Mouse (Mus musculus) hindbrain, embryonic 16.5 days (tissue): Measurements from ENCODE around the gene Plekhg3. TPM values are rescaled to one million over a fixed set of nuclear protein-coding genes. Genes with fewer than 3 reads are reported as not detected.

Experiments
- ATAC-seq: fragments of 200-750 bp; cut with Nextera tagmentation; 2 replicates; pipeline ENCODE4 v1.8.0; 2017; ENCODE audit warnings: moderate TSS enrichment, moderate library complexity
- H3K27ac ChIP-seq: fragments of 300-500 bp; sonication (generic); 2 replicates; pipeline ENCODE4 v1.5.1; 2014; ENCODE audit warnings: low read depth, mild to moderate bottlenecking, control low read depth, low read length, moderate library complexity
- H3K27me3 ChIP-seq: fragments of 300-500 bp; sonication (generic); replicated peaks from 2 replicates; pipeline ENCODE4 v1.6.1; 2014; ENCODE audit warnings: low read length; ENCODE audit not compliant: control insufficient read depth, insufficient read depth
- H3K36me3 ChIP-seq: fragments of 300-500 bp; sonication (generic); 2 replicates; pipeline ENCODE4 v1.6.1; 2014; ENCODE audit warnings: mild to moderate bottlenecking, low read length, moderate library complexity, mixed read lengths; ENCODE audit not compliant: control insufficient read depth, insufficient read depth
- H3K4me1 ChIP-seq: fragments of 300-500 bp; sonication (generic); 2 replicates; pipeline ENCODE4 v1.6.1; 2014; ENCODE audit warnings: low read depth, low read length; ENCODE audit not compliant: control insufficient read depth, insufficient read depth
- H3K4me2 ChIP-seq: fragments of 300-500 bp; sonication (generic); 2 replicates; pipeline ENCODE4 v1.6.1; 2014; ENCODE audit warnings: mild to moderate bottlenecking, low read length, control low read depth, moderate library complexity
- H3K4me3 ChIP-seq: fragments of 300-500 bp; sonication (generic); 2 replicates; pipeline ENCODE4 v1.5.1; 2014; ENCODE audit warnings: mild to moderate bottlenecking, low read length, control low read depth, moderate library complexity
- H3K9ac ChIP-seq: fragments of 300-500 bp; sonication (generic); 2 replicates; pipeline ENCODE4 v1.6.1; 2014; ENCODE audit warnings: low read depth, mild to moderate bottlenecking, control low read depth, low read length, moderate library complexity
- H3K9me3 ChIP-seq: fragments of 300-500 bp; sonication (generic); 2 replicates; pipeline ENCODE4 v1.6.1; 2014; ENCODE audit warnings: mild to moderate bottlenecking, low read length, moderate library complexity; ENCODE audit not compliant: control insufficient read depth
- WGBS: fragments of 180-500 bp; shearing (Covaris S2); extraction: QIAGEN DNeasy Blood & Tissue Kit; methylation state at CpG from one replicate; pipeline ENCODE4 v1.1.7; 2014; 5-methylcytosine and 5-hydroxymethylcytosine counted together
- polyA plus RNA-seq: library from polyadenylated mRNA; unstranded; fragments of >200 nt; fragmentation: Nextera tagmentation; extraction: Ambion mirVana; gene quantifications from 2 replicates; pipeline ENCODE4 v1.2.1, GENCODE M21; 2015

Gene Plekhg3
- polyA plus RNA-seq, 1 experiment from 2014 or later: 1.7 TPM

- no peaks in the 10 kb centered on the region for H3K4me1 ChIP-seq
- no peak overlapping the region for H3K9ac ChIP-seq
- no peak overlapping the region for H3K4me2 ChIP-seq
- H3K36me3 ChIP-seq: no peaks in the 10 kb centered on the region
- no peak for ATAC-seq
- 89% methylated on average over 10 of the region's 10 CpGs for WGBS
- no peak overlapping the region for H3K27ac ChIP-seq
- H3K27me3 ChIP-seq: no peaks in the 10 kb centered on the region
- no peaks in the 10 kb centered on the region for H3K9me3 ChIP-seq
- H3K4me3 ChIP-seq: no peak overlapping the region
Observed at GRCm38 (mm10) chr12:76566284-76566683, 35.6 kb downstream of the Plekhg3 start.

DNA sequence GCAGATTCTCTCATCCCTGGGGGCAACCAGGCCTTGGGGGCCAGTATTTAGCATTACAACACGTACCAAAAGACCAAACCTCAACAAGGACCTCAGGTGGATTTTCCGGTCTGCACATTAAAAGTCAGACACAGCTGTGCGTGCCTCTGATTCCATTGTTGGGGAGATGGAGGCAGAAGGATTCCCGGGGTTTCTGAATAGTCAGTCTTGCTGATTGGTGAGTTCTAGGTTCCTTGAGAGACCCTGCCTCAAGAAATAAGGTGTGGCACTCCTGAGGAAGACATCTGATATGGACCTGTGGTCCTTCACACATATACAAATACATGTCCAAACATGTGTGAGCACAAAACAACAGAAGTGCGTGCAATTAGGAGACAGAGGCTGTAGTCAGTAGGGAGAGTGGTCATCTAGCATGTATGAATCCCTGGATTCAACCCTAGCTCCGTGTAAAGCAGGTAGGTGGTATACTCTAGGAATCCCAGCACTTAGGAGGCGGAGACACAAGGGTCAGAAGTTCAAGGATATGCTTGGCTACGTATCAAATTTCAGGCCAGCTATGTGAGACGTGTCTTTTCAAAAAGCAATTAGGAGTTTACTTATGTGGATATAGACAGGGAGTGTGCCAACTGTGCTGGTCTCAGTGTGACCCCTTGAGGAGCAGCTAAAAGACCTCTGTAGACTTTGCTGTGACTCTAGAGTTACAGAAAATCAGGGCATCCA lies 39.7 kb downstream of the Plekhg3 start:
- H3K36me3 ChIP-seq: no peaks in the 10 kb centered on the region
- H3K27ac ChIP-seq: no peak overlapping the region
- no peaks in the 10 kb centered on the region; the same call in 1 of the 2 replicates for H3K4me1 ChIP-seq
- no peak overlapping the region for H3K4me3 ChIP-seq
- 74% methylated on average over 9 of the region's 9 CpGs for WGBS
- H3K27me3 ChIP-seq: no peaks in the 10 kb centered on the region
- no peak overlapping the region for H3K4me2 ChIP-seq
- no peak overlapping the region for H3K9ac ChIP-seq
- H3K9me3 ChIP-seq: no peaks in the 10 kb centered on the region
- ATAC-seq: no peak

DNA sequence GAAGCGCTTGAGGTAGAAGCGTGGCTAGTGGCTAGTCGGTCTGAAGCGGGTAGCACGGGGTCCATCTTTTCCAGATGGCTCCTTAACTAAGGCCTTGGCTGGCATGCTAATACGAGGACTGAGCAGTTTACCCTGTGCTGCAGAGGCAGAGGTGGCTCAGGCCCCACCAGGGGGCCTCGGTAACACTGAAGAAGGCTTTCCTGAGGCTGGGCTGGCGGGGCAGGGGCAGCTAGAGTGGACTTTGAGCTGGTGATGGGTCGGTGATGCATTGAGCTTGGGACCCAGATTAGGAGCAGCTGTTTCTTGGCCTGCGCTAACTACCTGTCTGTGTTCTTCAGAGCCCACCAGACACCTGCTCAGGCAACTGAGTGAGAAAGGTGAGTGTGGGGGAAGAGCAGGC lies 40.6 kb downstream of the Plekhg3 start:
- Histone ChIP-seq H3K4me1 (no peaks in the 10 kb centered on the region; the same call in 1 of the 2 replicates), H3K4me3 (no peak overlapping the region), H3K9me3 (no peaks in the 10 kb centered on the region), H3K9ac (no peak overlapping the region), H3K36me3 (no peaks in the 10 kb centered on the region), H3K27me3 (no peaks in the 10 kb centered on the region), H3K4me2 (no peak overlapping the region), H3K27ac (no peak overlapping the region)
- no peak for ATAC-seq
- WGBS: 74% methylated on average over 10 of the region's 10 CpGs

DNA sequence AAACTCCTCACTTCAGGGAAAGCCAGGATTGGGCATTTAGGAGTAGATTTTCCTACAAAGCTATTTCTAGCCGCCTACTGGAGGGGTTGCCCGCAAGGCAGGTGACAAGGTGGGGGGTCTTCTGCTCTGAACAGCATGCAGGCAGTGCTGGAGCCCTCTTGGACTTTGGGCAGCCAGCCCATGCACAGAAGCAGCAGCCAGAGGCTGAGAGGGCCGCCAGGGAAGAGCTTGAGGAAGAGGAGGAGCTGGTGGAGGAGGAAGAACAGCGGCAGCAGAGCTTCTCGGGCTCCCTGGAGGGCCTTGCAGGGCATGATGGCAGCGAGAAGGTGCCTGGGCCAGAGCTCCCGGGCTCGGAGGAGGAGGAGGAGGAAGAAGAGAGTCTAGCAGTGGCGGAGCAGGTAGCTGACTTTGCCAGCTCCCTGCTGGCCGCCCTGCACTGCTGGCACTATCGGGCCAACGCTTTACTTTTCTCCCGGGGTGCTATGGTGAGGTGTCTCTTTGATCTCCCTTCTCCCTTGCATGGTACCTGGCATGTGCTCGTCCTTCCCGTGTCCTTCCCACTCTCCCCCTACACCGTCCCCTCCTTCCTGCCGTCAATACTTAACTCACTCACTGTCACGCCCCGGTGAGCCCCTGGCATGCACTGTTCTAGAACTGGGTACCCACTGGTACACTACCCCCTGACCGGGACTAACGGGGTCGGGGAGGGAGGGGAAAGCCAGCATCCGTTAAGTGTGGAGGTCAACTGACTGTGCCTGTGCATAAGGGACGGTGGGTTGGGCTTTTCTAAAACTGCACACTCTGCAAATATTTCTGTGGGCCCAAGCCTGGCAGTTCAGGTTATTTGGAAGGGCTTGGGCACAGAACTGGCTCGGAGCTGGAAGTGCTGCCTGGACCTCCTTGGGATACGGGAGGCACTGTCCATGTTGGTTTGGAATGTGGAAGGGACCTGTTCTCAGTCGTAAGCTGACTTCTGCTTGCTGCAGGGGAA lies 41.9 kb downstream of the Plekhg3 start:
- Histone ChIP-seq H3K4me2 (no peak overlapping the region), H3K27me3 (no peaks in the 10 kb centered on the region), H3K27ac (no peak overlapping the region), H3K4me3 (no peak overlapping the region), H3K4me1 (no peaks in the 10 kb centered on the region; the same call in 1 of the 2 replicates), H3K9me3 (no peaks in the 10 kb centered on the region), H3K36me3 (no peaks in the 10 kb centered on the region), H3K9ac (no peak overlapping the region)
- WGBS: 65% methylated on average over 25 of the region's 27 CpGs
- no peak for ATAC-seq

- no peak overlapping the region for H3K9ac ChIP-seq
- no peak for ATAC-seq
- H3K27me3 ChIP-seq: no peaks in the 10 kb centered on the region
- no peak overlapping the region for H3K4me3 ChIP-seq
- H3K27ac ChIP-seq: no peak overlapping the region
- H3K36me3 ChIP-seq: no peaks in the 10 kb centered on the region
- WGBS: 94% methylated on average over 6 of the region's 6 CpGs
- H3K9me3 ChIP-seq: no peaks in the 10 kb centered on the region
- H3K4me2 ChIP-seq: no peak overlapping the region
- no peaks in the 10 kb centered on the region; the same call in 1 of the 2 replicates for H3K4me1 ChIP-seq
Observed at GRCm38 (mm10) chr12:76573381-76573780, 42.7 kb downstream of the Plekhg3 start.

- no peak overlapping the region for H3K4me3 ChIP-seq
- H3K36me3 ChIP-seq: no peaks in the 10 kb centered on the region
- ATAC-seq: no peak
- WGBS: 94% methylated on average over 6 of the region's 6 CpGs
- H3K4me2 ChIP-seq: no peak overlapping the region
- no peak overlapping the region for H3K9ac ChIP-seq
- no peaks in the 10 kb centered on the region for H3K9me3 ChIP-seq
- no peak overlapping the region for H3K27ac ChIP-seq
- H3K4me1 ChIP-seq: no peaks in the 10 kb centered on the region; the same call in 1 of the 2 replicates
- H3K27me3 ChIP-seq: no peaks in the 10 kb centered on the region
Observed at GRCm38 (mm10) chr12:76574815-76575214, 44.1 kb downstream of the Plekhg3 start.

GRCm38 (mm10) chr12:76576061-76576460 lies 45.4 kb downstream of the Plekhg3 start:
- ATAC-seq: no peak

GRCm38 (mm10) chr12:76576806-76577205 lies 46.1 kb downstream of the Plekhg3 start:
- no peak overlapping the region for H3K4me3 ChIP-seq
- WGBS: 93% methylated on average over 8 of the region's 8 CpGs
- no peaks in the 10 kb centered on the region for H3K36me3 ChIP-seq
- H3K4me1 ChIP-seq: no peaks in the 10 kb centered on the region; the same call in 1 of the 2 replicates
- no peak for ATAC-seq
- no peak overlapping the region for H3K9ac ChIP-seq
- H3K9me3 ChIP-seq: no peaks in the 10 kb centered on the region
- H3K27me3 ChIP-seq: no peaks in the 10 kb centered on the region
- H3K27ac ChIP-seq: no peak overlapping the region
- no peak overlapping the region for H3K4me2 ChIP-seq

More at GRCm38 (mm10) chr12:76576061-76576460, 45.4 kb downstream of the Plekhg3 start:
- H3K36me3 ChIP-seq: no peaks in the 10 kb centered on the region
- H3K4me2 ChIP-seq: no peak overlapping the region
- H3K27me3 ChIP-seq: no peaks in the 10 kb centered on the region
- no peaks in the 10 kb centered on the region for H3K9me3 ChIP-seq
- H3K4me3 ChIP-seq: no peak overlapping the region
- 86% methylated on average over 9 of the region's 9 CpGs for WGBS
- H3K4me1 ChIP-seq: no peaks in the 10 kb centered on the region; the same call in 1 of the 2 replicates
- no peak overlapping the region for H3K9ac ChIP-seq
- H3K27ac ChIP-seq: no peak overlapping the region

DNA sequence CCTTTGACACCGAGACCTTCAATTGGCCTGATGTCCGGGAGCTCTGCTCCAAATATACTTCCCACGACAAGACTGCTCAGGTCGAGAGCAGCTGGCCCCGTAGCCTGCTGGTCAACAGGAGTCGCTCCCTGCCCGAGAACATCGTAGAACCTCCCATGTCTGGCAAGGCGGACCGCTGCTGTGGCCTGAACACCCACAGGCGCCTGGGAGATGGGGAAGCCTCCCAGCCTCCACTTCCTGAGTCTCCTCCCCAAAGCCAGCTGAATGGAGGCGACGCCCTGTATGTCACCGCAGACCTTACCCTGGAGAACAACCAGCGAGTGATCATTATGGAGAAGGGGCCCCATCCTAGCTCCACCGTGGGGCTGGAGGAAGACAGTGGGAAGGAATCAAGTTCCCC lies 47.2 kb downstream of the Plekhg3 start:
- H3K27ac ChIP-seq: no peak overlapping the region
- H3K9me3 ChIP-seq: no peaks in the 10 kb centered on the region
- no peaks in the 10 kb centered on the region for H3K36me3 ChIP-seq
- H3K4me2 ChIP-seq: no peak overlapping the region
- H3K9ac ChIP-seq: no peak overlapping the region
- no peak overlapping the region for H3K4me3 ChIP-seq
- WGBS: 94% methylated on average over 16 of the region's 16 CpGs
- no peak for ATAC-seq
- no peaks in the 10 kb centered on the region for H3K27me3 ChIP-seq
- no peaks in the 10 kb centered on the region for H3K4me1 ChIP-seq
